Mouse (Mus musculus) limb, embryonic 15.5 days (tissue): ENCODE measurements around the gene Atf7ip. TPM values are rescaled to one million over a fixed set of nuclear protein-coding genes. Genes with fewer than 3 reads are reported as not detected.

ENCODE experiments used
- ATAC-seq: fragments of 200-750 bp; cut with Nextera tagmentation; 2 replicates; pipeline ENCODE4 v1.8.0; 2017; ENCODE audit warnings: low read depth, moderate TSS enrichment; ENCODE audit not compliant: insufficient number of reproducible peaks, low FRiP score, low TSS enrichment
- H3K27ac ChIP-seq: fragments of 300-500 bp; sonication (generic); 2 replicates; pipeline ENCODE4 v1.5.1; 2015; ENCODE audit warnings: moderate library complexity, mild to moderate bottlenecking, inconsistent platforms
- H3K27me3 ChIP-seq: fragments of 300-500 bp; sonication (generic); 2 replicates; pipeline ENCODE4 v1.6.1; 2015; ENCODE audit warnings: inconsistent platforms
- H3K36me3 ChIP-seq: fragments of 300-500 bp; sonication (generic); 2 replicates; pipeline ENCODE4 v1.6.1; 2015; ENCODE audit warnings: inconsistent platforms
- H3K4me1 ChIP-seq: fragments of 300-500 bp; sonication (generic); 2 replicates; pipeline ENCODE4 v1.6.1; 2015; ENCODE audit warnings: inconsistent platforms
- H3K4me2 ChIP-seq: fragments of 300-500 bp; sonication (generic); 2 replicates; pipeline ENCODE4 v1.6.1; 2015; ENCODE audit warnings: mild to moderate bottlenecking, inconsistent platforms
- H3K4me3 ChIP-seq: fragments of 300-500 bp; sonication (generic); 2 replicates; pipeline ENCODE4 v1.5.1; 2015; ENCODE audit warnings: mild to moderate bottlenecking, inconsistent platforms
- H3K9ac ChIP-seq: fragments of 300-500 bp; sonication (generic); 2 replicates; pipeline ENCODE4 v1.6.1; 2015; ENCODE audit warnings: inconsistent platforms
- H3K9me3 ChIP-seq: fragments of 300-500 bp; sonication (generic); 2 replicates; pipeline ENCODE4 v1.6.1; 2016; ENCODE audit warnings: inconsistent platforms
- WGBS: fragments of 180-500 bp; shearing (Covaris S2); methylation state at CpG from one replicate; pipeline ENCODE4 v1.1.7; 2015; 5-methylcytosine and 5-hydroxymethylcytosine counted together
- polyA plus RNA-seq: library from polyadenylated mRNA; unstranded; fragments of >200 nt; fragmentation: Nextera tagmentation; extraction: Ambion mirVana; gene quantifications from 2 replicates; pipeline ENCODE4 v1.2.1, GENCODE M21; 2015

Atf7ip gene
- polyA plus RNA-seq, 1 experiment from 2014 or later = 35.2 TPM

DNA sequence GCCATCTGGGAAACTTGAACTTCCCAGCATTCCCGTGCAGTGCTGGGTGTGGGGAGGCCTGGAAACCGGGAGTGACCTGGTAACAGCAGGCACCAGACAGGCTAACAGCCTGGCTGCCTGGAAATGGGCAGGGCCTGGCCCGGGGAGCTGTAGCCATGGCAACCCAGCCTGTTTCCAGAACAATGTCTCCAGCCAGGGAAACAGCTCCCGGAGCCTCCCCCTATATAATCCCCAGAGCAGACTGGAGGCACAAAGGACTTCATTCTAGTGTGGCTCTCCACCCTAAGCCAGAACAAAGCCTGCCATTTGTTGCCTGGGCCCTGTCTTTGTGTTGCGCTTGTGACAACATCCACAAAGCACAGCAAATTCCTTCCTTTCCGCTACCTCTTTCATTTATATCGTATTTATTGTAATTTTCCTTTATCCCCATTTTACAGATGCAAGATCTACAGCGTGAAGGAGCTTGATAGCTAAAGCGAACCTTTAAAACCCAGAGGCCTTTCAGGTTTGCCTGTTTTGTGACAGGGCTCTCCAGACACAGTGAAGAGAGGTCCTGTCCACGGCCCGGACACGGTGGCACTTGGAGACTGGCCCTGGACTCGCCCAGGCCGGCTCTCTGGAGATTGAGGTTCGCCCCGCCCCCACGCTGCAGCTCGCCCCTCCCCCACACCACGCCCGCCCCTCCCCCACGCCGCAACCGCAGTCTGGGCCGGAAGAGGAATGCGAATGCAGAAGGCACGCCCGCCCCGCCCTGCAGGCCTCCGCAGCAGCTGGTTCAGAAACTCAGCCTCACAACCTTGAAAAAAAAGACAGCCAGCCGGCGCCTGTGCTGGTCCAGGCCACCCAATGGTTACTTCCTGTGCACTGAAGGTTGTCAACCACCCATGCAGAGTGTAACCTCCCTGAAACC lies 35.4 kb upstream of the Atf7ip start:
- Histone ChIP-seq H3K27me3 (no peaks in the 10 kb centered on the region), H3K9ac (no peak overlapping the region), H3K36me3 (no peaks in the 10 kb centered on the region), H3K9me3 (no peaks in the 10 kb centered on the region), H3K4me2 (peak overlapping the region; percentile 22; the same call in 1 of the 2 replicates), H3K4me3 (no peak overlapping the region), H3K27ac (peak overlapping the region; percentile 95), H3K4me1 (peaks cover 54% of the 10 kb centered on the region)
- 8% methylated on average over 30 of the region's 31 CpGs for WGBS
- ATAC-seq = peak; percentile 71

DNA sequence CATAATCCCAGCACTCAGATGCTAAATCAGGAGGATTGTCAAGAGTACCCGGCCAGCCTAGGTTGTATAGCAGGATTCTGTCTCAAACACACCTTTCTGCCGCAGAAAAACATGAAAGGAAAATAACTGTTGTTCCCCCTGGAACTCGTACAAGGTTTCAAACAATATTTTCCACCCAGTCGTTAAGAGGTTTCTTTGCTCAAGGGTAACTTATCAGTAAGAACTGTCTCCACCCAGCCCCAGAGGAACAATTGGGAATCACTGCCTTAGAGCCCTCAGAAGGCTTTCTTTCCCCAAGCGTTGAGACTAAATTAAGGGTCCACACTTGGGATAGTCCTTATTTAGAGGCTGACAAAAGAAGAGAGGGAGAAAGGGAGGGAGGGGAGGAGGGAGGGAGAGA lies 34.4 kb upstream of the Atf7ip start:
- H3K27ac ChIP-seq = peak overlapping the region; percentile 95
- peaks cover 46% of the 10 kb centered on the region for H3K4me1 ChIP-seq
- no peak for ATAC-seq
- no peaks in the 10 kb centered on the region for H3K27me3 ChIP-seq
- H3K9ac ChIP-seq = no peak overlapping the region
- no peak overlapping the region for H3K4me3 ChIP-seq
- WGBS = 31% methylated on average over 5 of the region's 5 CpGs
- no peak overlapping the region for H3K4me2 ChIP-seq
- H3K9me3 ChIP-seq = no peaks in the 10 kb centered on the region
- H3K36me3 ChIP-seq = no peaks in the 10 kb centered on the region

DNA sequence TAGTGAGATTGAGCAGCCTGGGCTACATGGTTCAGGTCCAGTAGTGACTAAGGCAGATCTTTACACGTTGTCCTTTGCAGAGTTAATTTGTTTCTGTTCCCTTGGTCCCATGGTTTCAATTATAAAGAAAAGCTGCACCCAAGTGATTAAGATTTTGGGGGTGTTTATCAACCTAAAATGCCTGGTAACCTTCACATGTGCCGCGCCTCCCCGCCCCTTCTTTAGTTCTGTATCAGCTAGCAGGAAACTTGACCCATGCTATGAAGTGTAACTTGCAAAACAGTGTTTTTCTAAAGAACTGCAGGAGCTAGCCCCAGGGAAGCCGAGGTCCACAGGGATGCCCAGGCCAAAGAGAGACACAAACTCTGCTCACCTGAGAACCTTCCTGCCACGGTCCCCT lies 33.2 kb upstream of the Atf7ip start:
- WGBS = 69% methylated on average over 6 of the region's 6 CpGs
- H3K27me3 ChIP-seq = no peaks in the 10 kb centered on the region
- no peaks in the 10 kb centered on the region for H3K36me3 ChIP-seq
- ATAC-seq = no peak
- no peak overlapping the region for H3K27ac ChIP-seq
- no peak overlapping the region for H3K4me3 ChIP-seq
- H3K9ac ChIP-seq = no peak overlapping the region
- H3K9me3 ChIP-seq = no peaks in the 10 kb centered on the region
- no peak overlapping the region for H3K4me2 ChIP-seq
- peaks cover 36% of the 10 kb centered on the region for H3K4me1 ChIP-seq

DNA sequence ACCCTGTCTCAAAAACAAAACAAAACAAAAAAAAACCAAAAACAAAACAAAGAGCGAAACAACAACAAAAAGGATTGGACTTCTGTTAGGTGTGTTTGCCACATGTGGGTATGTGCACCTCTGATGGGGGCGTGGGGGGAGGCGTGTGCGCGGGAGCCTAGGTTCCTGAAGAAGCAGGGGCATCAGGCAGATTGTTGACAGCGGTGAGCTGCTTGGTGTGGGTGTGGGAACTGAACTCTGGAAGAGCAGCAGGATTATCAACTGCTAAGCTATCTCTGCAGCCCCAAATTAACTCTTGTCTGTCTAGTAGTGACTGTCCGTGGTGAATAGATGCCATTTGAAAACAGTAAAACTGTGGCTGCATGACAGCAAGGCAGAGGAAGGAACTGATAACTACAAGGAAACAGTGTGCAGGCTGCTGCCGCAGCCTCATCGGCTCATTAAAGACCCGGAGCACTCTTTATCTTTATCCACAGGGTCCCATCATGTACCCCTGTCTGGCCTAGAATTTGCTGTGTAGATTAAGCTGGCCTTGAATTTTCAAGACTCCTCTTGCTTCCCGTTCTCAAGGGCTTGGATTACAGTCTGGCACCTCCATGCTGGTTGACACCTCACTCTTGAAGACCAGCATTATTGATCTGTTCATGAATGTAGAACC lies 32.4 kb upstream of the Atf7ip start:
- Histone ChIP-seq H3K27ac (no peak overlapping the region), H3K9me3 (no peaks in the 10 kb centered on the region), H3K36me3 (no peaks in the 10 kb centered on the region), H3K4me3 (no peak overlapping the region), H3K27me3 (no peaks in the 10 kb centered on the region), H3K4me2 (no peak overlapping the region), H3K4me1 (peaks cover 34% of the 10 kb centered on the region), H3K9ac (no peak overlapping the region)
- WGBS = 71% methylated on average over 11 of the region's 11 CpGs
- ATAC-seq = no peak

DNA sequence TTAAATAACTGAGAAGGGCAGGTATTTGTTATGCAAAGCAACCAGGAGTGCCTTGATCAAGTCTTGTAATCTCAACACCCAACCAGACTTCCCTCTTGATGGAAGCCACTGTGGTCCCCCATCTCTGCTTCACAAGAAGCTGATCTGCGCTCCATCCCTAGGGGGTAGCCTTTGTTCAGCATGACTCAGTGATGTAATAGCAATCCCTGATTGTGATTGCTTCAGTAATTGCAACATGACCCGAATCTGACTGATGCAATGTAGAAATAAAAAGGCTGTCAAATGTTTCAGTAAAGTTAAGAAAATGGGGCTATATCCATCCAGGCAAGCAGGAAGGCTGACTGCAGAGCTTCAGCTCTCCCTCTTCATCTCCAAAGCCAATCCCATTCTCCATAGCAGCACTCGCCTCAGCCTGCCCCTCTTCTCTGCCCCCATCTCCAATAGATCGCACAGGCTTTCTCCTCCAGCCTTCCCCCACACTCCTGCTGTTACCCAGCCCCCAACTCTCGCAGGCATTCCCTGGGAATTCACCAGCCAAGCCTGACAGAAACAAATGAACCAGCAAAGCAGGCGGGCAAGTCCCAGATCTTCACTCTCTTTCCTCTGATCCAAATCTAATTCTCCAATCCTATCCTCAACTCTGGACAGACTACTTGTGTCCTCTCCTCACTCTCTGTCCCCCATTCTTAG lies 30.7 kb upstream of the Atf7ip start:
- H3K4me3 ChIP-seq = no peak overlapping the region
- no peak overlapping the region for H3K4me2 ChIP-seq
- H3K9me3 ChIP-seq = no peaks in the 10 kb centered on the region
- H3K9ac ChIP-seq = no peak overlapping the region
- H3K27ac ChIP-seq = peak overlapping the region; percentile 19
- 36% methylated on average over 6 of the region's 6 CpGs for WGBS
- no peak for ATAC-seq
- no peaks in the 10 kb centered on the region for H3K36me3 ChIP-seq
- H3K27me3 ChIP-seq = no peaks in the 10 kb centered on the region
- peaks cover 19% of the 10 kb centered on the region for H3K4me1 ChIP-seq

DNA sequence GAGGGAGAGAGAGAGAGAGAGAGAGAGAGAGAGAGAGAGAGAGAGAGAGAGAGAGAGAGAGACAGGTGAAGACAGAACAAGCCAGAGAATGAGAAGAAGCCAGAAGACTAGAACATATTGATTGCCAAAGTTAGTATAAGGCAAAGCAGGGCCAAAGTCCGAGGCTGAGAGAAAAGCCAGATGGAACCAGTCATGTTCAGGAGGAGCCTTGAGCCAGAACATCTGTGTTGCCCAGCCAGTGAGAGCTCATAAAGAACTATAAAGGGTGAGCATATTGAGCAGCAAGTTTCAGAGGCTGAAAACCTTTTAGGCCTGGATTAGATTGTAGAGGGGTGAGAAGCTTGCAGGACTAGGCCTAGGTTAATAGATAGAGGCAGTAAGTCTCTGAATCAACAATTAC lies 28.1 kb upstream of the Atf7ip start:
- Histone ChIP-seq H3K27ac (no peak overlapping the region), H3K36me3 (no peaks in the 10 kb centered on the region), H3K27me3 (no peaks in the 10 kb centered on the region), H3K4me3 (no peak overlapping the region), H3K4me2 (no peak overlapping the region), H3K4me1 (peaks cover 5% of the 10 kb centered on the region; the same call in 1 of the 2 replicates), H3K9ac (no peak overlapping the region), H3K9me3 (no peaks in the 10 kb centered on the region; the same call in 1 of the 2 replicates)
- no peak for ATAC-seq
- 12% methylated on average over 1 of the region's 1 CpGs for WGBS

DNA sequence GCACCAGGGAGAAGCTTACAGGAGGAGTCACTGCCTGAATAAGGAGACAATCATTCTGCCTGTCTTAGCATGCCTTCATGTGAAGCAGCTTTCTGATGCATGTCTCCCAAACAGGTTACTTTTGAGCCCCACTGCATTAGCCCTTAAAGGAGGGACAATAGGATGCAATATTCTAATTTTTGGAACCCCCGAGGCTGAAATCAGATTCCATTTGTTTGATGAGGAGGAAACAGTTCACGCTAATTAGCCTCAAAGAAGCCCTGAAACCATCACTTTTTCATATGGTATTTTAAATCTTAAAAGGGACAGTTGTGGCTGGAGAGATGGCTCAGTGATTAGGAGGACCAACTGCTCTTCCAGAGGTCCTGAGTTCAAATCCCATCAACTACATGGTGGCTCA lies 22.4 kb upstream of the Atf7ip start:
- Histone ChIP-seq H3K9ac (no peak overlapping the region), H3K4me2 (no peak overlapping the region), H3K27ac (no peak overlapping the region), H3K4me3 (no peak overlapping the region), H3K9me3 (no peaks in the 10 kb centered on the region; the same call in 1 of the 2 replicates), H3K36me3 (no peaks in the 10 kb centered on the region), H3K4me1 (no peaks in the 10 kb centered on the region), H3K27me3 (no peaks in the 10 kb centered on the region)
- ATAC-seq = no peak
- 81% methylated on average over 2 of the region's 2 CpGs for WGBS

DNA sequence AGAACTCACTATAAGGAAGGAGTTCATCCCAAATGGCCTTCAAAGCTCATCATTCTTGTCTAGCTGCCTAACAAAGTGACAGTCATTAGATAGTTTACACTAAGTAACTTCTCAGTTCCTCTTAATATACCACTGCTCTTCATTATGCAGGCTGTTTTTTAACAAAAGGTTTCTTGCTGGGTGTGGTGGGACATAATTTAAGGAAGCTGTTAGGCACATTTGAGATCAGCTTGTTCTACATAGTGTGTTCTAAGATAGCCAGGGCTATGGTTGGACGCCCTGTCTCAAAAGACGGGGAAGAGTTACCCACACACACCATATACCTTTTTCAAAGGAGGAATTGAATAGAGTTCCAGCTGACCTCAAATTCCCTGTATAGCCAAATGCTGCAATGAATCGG lies 21.9 kb upstream of the Atf7ip start:
- H3K27ac ChIP-seq = no peak overlapping the region
- no peak for ATAC-seq
- 95% methylated on average over 3 of the region's 3 CpGs for WGBS
- no peaks in the 10 kb centered on the region for H3K36me3 ChIP-seq
- H3K27me3 ChIP-seq = no peaks in the 10 kb centered on the region
- no peak overlapping the region for H3K4me3 ChIP-seq
- H3K4me2 ChIP-seq = no peak overlapping the region
- H3K9me3 ChIP-seq = no peaks in the 10 kb centered on the region; the same call in 1 of the 2 replicates
- no peak overlapping the region for H3K9ac ChIP-seq
- H3K4me1 ChIP-seq = no peaks in the 10 kb centered on the region

DNA sequence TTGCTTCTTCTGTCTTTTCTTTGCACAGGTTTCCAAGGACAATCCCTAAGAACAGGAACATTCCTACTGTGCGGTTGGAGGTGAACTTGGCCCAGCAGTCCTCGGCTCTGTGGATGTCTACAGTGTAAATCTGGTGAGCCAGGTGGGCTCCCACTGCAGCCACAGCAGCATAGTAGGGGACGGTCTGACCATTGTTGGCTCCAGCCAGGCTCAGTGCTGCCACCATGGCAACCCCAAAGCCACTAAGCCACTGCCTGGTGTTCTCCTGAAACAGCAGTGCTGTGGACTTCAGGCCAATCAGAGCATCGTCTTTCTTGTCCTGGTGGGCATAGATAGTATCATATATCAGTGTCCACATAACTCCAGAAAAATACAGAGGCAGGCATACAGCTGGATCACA lies 19.8 kb upstream of the Atf7ip start:
- H3K27ac ChIP-seq = no peak overlapping the region
- no peaks in the 10 kb centered on the region for H3K9me3 ChIP-seq
- H3K36me3 ChIP-seq = no peaks in the 10 kb centered on the region
- H3K9ac ChIP-seq = no peak overlapping the region
- no peak for ATAC-seq
- no peak overlapping the region for H3K4me3 ChIP-seq
- no peaks in the 10 kb centered on the region for H3K27me3 ChIP-seq
- WGBS = 77% methylated on average over 4 of the region's 4 CpGs
- H3K4me1 ChIP-seq = no peaks in the 10 kb centered on the region
- no peak overlapping the region for H3K4me2 ChIP-seq

DNA sequence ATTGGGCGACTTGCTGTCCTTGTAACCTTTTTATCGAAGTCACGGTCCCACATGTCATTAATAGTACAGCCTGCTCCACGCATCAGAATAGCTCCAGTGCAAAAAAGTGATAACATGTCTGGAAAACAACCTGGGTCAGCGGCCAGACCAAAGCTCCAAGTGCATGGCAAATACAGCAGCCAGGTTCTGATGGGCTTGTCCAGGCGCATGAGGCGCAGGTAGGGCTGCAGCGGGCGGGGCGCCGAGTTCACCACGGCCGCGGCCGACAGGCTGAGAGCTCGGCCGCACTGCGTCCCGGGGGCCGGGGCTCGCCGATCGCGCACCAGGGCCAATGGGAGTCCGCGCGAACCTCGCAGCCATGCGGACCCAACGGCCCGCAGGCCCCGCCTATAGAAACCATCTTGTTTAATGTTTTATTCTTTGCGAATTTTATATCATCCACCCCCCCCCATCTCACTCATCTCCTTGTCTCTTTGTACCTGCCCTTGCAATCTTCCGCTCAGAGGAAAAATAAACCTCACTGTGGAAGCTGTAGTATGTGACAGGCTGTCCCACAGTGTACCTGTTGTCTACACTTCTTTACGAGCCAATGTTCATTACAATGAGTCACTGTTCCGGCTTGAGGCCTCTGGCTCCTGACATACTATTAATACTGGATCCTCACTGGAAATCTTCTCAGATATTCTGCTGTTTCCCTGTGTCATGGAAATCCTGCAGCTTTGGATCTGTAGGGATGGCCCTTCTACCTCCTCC lies 19.0 kb upstream of the Atf7ip start:
- no peaks in the 10 kb centered on the region for H3K4me1 ChIP-seq
- no peaks in the 10 kb centered on the region for H3K36me3 ChIP-seq
- ATAC-seq = no peak
- WGBS = 50% methylated on average over 36 of the region's 36 CpGs
- no peaks in the 10 kb centered on the region for H3K9me3 ChIP-seq
- no peaks in the 10 kb centered on the region for H3K27me3 ChIP-seq
- no peak overlapping the region for H3K27ac ChIP-seq
- no peak overlapping the region for H3K9ac ChIP-seq
- H3K4me3 ChIP-seq = peak overlapping the region; percentile 21
- peak overlapping the region; percentile 37 for H3K4me2 ChIP-seq

DNA sequence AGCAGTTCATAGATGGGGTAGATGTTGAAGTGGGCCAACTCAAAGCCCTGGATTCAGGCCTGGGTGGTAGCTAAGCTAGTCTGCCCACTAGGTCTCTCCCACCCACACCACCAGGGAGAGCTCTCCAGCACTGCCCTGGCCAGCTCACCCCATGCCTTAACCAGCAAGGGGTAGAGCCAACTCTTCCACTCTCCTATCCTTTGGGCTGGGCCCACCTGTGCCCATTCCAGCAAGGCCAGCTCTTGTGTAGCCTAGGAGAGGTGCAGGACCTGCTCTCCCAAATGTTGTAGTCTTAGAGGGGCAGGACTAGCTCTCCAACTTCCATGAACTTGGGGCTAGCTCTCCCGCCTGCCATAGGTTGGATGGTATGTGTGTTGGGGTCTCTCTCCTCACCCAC lies 18.4 kb upstream of the Atf7ip start:
- Histone ChIP-seq H3K36me3 (no peaks in the 10 kb centered on the region), H3K9me3 (no peaks in the 10 kb centered on the region), H3K4me2 (no peak overlapping the region), H3K4me3 (no peak overlapping the region), H3K27ac (no peak overlapping the region), H3K9ac (no peak overlapping the region), H3K4me1 (no peaks in the 10 kb centered on the region), H3K27me3 (no peaks in the 10 kb centered on the region)
- ATAC-seq = no peak
- 97% methylated on average over 1 of the region's 1 CpGs for WGBS
